Mouse (Mus musculus): Measurements from ENCODE around the gene Vti1a.
A peak's percentile ranks its signal among the peaks of the same experiment; 100 is the strongest.

The Vti1a gene

DNA sequence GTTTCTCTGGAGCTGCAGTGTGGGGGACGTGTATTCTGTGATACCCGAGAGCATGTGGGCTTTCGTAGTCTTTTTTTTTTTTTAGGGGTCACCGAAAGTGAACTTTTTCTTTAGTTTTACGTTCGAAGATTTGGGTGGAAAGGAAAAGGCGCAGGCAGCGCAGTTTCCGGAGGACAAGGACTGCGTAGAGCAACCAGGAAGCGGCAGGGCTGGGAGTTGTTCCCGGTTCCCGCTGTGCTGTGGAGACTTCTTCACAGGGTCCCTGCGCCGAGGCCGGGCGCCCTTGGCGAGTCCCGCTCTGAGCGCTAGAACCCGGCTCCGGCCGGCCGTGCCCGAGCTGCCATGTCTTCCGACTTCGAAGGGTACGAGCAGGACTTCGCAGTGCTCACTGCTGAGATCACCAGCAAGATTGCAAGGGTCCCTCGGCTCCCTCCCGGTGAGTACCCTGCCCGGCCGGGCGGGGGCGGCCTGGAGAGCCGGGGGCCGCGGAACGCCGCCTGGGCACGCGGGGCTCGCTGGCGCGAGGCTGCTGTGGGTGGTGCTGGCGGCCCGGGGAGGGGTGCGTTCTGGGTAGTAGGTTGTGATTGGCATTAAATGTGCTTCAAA lies at the start of gene Vti1a:
TSS of gene Vti1a (plus strand) at position 187 of the 606 bp plus-strand sequence.
- DNase-seq (ENCODE audit: low spot score), result peak; percentile 81

DNA sequence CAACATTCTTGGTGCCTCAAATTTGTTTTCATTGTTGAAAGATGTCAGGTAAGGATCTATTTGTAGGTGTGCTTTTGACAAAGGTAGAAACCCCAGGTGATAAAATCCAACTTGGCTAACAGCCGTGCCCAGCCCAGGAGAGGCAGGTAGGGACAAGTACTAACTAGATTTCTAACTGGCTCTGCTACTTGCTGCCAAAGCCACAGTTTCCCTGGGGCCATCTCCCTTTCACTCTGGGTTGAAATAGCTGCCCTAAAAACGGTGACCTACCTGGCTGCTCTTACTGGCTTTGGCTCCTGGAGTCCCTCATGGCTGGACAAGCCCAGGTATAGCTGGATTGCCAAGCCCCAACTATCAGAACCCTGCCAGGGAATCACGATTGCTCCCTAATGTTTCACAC lies 49.3 kb upstream of the Vti1a start:
- DNase-seq (ENCODE audit: low spot score), result no peak

DNA sequence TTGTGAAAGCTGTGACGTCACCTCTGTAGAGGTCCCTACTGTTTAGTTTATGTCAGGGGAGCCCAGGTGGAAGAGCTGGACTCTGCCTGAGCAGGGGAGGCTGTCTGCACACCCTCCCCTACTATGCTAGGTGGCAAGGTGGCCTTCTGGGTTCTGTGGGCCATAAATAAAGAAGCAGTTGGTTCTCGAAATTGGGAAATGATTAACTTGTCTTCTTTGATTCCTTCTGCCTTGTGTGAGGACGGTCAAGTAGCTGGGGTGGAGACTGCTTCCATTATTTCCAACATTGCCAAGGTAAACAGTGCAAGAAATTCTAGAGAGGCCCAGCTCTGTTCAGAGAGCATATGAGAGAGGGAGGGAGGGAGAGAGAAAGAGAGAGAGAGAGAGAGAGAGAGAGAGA lies 47.9 kb upstream of the Vti1a start:
- no peak for DNase-seq (ENCODE audit: low spot score)

DNA sequence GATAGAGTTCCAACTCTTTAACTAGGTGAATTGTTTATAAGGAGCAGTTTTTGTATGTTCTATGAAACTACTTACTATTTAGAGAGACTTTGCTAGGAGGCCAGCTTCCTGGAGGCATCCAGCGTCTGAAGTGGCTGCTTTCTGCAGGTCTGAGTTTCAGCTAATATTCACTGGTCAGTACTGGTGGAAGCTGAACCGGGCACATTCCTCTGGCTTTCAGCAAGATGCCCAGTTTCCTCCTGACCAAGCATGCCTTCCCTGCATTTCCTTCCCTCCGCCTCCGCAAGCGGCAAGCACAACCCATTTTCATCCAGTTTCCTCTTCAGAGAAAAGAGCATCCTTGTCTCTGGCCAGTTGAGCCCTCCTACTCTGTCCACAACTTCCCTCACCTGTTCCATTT lies 47.0 kb upstream of the Vti1a start:
- no peak for DNase-seq (ENCODE audit: low spot score)

DNA sequence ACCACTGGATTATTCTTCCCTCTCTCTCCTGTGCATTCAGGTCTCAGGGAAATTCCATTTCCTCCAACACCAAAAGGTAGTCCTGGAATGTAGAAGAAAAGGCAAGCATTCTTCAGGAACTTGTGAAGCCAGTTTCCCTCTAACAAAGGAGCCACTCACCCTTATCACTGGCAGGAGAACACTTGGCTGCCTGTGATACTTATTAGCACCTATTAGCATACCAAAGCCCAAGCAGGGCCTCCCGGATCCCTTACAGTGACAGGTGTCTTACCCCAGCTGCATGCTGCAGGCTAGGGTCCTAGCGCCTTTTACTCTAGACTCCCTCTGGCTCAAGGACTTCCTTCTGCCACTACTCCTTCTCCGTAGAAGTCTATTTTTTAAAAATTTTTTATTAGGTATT lies 44.6 kb upstream of the Vti1a start:
- DNase-seq (ENCODE audit: low spot score), result no peak

DNA sequence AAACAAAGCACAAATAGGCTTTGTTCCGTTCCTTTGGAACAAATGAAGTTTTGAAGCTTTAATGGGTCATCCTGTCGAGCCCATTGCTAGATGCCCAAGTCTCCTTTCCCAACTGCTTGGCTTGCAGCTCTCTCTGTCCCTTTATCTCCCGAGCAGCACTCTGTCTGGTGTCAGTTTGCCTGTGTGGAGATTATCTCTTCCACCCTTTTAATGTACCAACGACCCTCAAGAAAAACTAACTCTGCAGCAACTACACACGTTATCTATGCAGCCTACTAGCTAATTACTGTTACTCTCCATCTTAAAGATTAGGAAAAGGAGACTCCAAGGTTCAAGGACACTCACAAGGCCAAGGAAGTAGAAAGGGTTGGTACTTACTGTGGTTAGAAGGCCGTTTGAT lies 42.8 kb upstream of the Vti1a start:
- no peak for DNase-seq (ENCODE audit: low spot score)

DNA sequence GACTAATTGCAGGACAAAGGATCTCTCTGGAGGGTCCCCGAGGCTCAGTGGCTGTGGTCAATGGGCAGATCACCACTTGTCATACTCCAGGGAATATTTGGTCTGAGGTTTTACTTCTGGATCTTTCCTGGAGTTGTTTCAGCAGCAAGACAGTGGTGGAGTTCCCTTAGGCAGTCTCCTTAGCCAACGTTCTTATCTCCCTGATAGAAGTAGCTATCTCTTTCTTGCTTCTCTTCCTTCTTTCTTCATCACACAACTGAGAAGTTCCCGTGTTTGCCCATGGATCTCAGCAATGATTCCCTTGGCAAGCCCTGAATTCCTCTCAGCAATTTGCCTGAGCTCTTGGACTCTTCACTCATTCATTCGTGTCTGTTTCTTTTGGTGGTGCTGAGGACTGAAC lies 40.0 kb upstream of the Vti1a start:
- no peak for DNase-seq (ENCODE audit: low spot score)

DNA sequence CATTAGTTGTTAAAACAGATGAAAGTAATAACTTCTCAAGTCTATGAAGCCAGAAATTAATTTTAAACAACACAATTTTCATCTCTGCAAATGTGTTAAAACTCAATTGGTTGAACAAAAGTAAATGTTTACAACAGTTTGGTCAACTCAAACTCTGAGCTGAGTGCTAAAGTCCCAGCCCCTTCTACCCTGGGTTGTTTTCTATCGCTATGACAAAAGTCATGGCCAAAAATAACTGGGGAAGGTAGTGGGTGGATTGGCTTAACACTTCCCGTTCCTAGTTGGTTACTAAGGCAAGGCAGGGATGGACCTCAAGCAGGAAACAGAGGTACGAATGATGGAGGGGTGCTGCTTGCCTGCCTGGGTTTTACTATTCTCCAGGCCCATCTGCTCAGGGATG lies 39.3 kb upstream of the Vti1a start:
- DNase-seq (ENCODE audit: low spot score), result no peak

DNA sequence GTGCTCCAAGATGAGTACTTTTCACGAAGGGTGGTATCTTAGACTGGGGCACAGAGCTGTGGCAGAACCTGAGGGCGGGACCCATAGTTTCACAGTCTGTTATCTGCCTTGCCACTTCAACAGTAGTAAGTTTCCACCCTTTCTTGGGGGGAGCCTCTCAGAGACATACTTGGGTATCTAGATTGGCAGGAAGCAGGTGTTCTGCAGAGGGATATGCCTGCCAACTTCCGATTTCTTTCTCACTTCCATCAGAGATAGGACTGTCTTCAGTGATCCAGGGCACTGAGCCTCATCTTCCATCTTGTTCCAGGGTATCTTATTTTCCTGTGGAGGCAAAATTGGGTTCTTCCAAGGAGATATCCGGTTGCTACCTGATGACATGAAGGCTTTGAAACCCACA lies 32.0 kb upstream of the Vti1a start:
- DNase-seq (ENCODE audit: low spot score), result no peak

DNA sequence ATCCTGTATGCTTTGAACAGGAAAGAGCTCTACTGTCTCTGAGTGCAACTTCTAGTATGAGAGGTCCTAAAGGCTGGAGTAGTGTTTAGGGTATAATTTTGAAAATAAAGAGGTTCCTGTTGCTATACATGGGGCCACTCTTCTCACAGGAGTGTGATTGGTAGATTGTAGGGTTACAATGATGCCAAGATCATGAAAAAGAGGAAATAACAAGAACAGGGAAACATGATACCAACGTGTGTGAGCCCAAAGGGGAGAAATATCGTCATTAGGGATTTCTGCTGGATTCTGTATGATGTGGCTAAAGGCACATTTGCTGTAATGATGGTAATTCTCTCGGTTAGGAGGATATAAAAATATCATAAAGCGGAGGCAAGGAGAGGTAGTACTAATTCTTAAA lies 30.1 kb upstream of the Vti1a start:
- DNase-seq (ENCODE audit: low spot score), result no peak

DNA sequence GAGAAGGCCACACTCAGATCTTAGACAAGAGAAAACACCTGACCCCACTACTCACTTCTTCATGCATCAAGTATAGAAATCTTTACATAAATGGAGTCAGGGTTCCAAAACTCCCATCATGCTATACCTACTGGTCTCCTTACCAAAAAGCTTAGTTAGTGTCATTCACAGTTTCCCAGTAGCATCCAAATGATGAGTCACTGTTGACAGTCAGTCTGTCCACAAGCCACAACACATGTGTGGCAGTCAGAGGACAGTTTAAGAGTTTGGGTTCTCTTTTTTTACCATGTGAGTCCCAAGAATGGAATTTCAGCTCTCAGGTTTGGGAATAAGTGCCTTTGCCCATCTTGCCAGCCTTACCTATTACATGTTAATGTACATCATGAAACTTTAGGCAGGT lies 27.1 kb upstream of the Vti1a start:
- no peak for DNase-seq (ENCODE audit: low spot score)

DNA sequence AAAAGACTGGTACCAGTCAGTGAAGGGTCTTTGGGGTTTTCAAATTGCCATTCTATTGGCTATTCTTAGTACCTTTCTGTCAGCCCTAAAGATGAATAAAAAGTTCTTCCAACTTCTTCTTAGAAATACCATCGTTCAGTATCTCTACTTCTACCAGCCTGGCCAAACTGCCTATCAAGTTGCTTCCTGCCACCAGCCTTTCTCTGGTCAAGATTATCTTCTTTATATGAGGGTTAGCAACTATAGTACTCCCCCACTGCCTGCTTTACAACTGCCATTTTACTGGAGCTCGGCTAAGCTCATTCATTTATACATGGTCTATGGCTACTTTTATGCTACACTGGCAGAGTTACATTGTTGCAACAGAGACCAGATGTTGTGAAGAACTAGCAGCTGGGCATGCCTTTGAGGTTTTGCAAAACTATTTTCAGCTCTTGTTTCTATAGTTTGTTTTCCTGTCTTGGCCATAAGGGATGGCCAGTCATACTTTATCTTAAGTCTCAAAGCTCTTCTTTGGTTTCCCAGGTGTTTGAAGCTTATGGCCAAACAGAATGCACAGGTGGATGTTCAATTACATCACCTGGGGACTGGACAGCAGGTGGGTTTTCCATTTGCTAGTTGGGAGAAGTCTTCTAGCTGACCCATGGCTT lies 25.3 kb upstream of the Vti1a start:
- no peak for DNase-seq (ENCODE audit: low spot score)

DNA sequence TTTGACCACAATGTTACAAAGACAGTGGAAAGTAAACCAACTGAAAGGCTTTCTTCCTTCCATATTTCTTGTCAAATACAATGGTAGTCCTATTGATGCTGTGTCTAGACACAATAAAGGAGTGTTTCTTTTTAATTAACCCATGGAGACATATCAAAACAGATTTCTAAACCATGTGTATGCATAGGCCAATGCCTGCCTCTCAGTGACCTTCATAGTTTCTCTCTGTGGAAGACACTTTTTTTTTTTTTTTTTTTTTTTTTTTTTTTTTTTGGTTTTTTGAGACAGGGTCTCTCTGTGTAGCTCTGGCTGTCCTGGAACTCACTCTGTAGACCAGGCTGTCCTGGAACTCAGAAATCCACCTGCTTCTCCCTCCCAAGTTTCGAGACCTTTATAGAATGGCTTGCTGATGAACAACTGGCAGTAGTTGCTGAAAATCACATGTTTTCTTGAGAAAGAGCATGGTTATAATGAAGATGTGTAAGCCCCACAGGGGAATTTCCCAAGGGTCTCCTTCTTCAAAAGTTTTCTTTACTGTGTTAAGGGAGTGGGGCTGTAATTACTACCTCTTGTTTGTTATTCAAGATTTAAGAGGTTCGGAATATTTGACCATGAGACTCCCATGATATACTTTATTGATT lies 23.8 kb upstream of the Vti1a start:
- no peak for DNase-seq (ENCODE audit: low spot score)

DNA sequence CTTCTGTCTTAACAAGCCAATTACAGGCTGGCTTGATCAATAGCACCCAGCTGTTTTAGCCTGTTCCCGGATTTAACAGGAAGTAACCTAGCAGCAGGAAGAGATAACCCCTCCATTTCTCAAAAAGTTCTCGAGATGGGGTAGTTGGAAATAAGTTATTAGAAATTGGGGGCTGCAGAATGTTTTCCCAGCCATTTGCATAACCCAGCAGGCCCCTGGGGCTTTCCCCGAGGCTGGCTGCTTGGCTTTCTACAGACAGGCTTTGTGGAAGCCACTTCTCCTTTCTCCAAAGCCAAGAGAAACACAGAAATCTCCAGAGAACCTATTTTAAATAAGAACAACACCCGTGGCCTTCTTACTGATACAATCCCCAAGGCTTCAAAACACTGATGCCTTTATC lies 22.9 kb upstream of the Vti1a start:
- no peak for DNase-seq (ENCODE audit: low spot score)

DNA sequence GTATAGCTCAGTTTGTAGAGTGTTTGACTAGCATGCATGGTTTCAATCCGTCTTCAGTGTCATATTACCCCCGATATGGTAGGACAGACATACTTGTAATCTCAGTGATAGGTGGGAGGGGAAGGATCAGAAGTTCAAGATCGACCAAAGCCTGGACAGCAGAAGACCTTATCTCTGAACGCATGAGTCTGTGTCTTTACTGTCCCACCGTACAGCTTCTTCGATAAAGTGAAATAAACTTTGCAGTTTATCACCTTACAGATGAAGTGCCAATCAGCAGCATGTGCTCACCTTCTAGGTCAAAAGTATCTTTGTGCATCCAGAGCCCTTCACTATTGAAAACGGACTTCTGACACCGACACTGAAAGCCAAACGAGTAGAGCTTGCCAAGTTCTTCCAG lies 21.0 kb upstream of the Vti1a start:
- no peak for DNase-seq (ENCODE audit: low spot score)

DNA sequence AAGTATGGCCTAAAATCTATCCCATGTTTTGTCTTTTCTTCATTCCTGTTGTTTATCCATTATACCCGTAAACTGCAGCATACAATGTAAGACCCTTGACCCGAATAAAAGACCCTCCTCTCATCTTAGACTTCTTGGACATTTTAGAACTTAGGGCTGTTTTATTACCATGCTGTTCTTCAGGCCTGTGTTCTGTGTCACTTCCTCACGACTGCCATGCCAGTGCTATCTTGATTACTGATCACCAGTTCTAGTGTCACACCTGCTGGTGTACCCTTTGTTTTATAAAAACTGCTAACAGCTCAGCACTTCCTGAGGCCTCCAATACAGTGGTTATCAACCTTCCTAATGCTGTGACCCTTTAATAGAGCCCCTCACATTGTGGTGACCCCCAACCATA lies 20.5 kb upstream of the Vti1a start:
- DNase-seq (ENCODE audit: low spot score), result no peak

DNA sequence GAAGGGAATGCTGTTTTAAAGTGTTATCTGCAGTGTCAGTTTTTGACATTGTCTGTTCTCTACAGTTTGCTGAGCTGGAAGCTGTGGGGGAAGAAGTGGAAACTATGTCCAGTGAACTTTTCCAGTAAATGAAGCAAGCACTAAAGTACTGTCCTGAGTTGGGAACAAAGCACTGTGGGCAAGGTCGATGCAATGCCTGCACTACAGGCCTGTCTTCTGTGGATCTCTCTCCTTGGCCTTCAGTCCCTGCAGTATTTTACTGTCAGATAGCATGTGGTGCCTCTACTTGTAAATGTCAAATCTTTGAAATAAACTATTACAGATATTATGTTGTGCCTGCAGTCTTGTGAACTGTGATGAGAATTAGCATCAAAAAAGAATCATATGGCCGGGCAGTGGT lies 19.8 kb upstream of the Vti1a start:
- DNase-seq (ENCODE audit: low spot score), result no peak

DNA sequence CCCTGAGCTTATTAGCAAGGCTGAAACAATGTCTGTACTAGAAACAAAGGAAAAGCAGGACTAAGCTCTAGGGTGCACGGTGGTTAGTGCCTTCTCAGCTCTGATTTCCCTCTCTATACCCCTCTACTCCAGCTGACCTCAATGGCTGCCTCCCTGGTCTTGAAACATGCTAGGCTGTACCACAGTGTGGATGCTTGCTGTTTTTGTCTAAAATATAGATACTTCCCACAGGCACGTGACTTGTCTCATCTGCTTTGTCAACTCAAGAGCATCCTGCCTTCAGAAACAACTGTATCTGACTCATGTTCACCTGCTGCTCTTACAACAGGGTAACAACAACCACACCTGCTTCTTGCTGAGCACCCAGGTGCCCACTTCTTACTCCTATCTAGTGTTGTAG lies 18.6 kb upstream of the Vti1a start:
- no peak for DNase-seq (ENCODE audit: low spot score)

DNA sequence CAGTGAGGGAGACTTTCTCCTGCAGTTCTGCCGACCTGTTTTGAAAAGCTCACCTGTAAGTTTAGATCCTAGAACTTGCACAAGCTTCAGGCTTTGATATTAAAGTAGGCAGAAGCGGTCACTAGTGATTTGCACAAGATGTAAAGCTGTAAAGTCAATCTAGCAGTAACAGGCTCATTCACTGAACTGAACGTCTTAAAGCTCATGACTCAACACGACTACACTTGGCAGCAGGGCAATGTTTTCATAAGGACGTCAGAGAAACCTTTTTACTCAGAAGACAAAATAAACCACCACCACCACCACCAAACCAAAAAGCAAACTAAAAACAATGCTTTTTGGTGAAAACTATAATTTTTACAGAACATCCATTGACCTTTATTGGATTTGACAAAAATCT lies 18.1 kb upstream of the Vti1a start:
- no peak for DNase-seq (ENCODE audit: low spot score)

DNA sequence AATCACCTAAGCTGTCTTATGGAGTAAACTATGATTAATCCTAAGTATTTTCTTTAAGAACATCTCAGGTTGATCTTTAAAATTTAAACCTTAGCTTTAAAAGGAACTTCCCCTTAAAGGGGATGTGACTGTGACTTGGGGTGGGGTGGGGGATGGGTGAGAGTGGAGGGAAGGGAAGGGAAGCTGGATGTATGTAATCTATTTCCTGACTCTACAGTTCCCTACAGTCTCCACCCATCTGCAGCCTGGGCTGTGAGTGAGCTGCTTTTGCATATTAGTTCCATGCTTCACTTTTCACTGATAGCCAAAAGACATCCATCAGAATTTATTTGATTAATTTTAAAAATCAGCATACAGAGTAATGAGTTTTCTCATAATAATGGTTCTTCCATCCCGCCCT lies 16.7 kb upstream of the Vti1a start:
- no peak for DNase-seq (ENCODE audit: low spot score)

DNA sequence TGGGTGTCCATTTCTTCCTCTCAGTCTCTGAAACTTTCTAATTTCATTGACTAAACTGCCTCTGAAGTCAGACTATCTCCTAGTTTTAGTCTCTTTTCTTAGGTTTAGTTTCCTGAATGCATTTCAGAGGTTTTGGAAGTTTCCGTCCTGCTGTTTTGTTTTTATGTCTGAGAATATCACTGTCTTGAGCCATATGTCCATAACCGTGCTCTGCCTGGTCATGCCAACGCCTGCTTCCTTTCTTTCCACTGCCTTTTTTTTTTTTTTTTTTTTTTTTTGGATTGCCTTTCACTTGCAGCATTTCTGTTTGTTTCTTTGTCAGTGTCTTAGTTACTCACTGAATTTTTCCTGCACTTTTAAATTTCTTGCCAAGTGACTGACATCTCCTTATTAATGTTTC lies 15.6 kb upstream of the Vti1a start:
- no peak for DNase-seq (ENCODE audit: low spot score)

DNA sequence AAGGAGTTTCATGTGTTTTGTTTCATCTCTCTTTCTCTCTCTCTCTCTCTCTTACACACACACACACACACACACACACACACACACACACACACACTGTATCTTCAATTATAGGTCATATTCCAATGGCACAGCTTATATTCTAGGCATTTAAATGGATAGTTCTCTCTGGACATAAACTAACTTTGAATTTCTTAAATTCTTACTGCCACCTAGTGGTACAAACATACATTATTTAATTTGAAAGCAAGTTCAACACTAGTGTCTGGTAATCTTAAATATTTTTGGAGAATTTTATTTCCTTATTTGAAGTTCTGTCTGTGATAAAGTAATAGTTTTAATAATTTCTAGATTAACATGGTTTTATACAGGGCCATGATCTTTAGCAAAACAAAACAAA lies 11.1 kb upstream of the Vti1a start:
- DNase-seq (ENCODE audit: low spot score), result no peak

DNA sequence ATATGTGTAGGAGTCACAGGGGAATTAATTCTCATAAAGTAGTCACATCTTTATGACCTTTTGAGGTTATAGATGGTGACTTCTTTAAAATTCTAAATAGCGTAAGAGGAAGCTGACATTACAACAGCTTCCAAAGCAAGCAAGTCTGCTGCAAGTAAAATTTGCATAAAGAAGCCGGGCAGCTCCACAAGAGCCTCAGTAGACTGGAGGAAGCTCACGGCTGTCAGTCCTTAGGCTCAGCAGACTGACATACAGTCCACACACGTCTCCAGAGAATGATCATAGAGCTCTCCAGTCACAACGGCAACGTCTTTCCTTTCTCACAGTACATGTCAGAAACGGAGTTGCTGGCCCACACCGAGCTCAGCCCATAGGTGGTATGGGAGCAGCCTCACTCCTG lies 4.2 kb upstream of the Vti1a start:
- DNase-seq (ENCODE audit: low spot score), result no peak

DNA sequence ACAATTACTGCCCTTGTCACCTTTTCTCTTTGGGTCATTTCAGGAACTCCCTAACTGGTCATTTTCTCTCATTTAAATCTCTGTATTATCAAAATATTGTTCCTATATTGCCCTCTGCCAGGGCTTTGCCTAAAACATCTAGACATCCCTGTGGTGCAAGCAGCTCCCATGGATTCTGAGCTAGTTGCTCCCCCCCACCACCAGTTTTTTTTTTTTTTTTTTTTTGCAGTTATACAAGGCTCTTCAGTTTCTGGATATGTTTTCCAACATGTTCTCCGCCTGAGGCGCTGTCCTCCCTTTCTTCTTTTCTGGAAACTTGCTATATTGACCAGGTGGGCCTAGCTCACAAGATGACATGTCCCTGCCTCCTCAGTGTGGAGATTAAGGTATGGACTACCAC lies 2.4 kb upstream of the Vti1a start:
- no peak for DNase-seq (ENCODE audit: low spot score)
